Mouse (Mus musculus) spleen, adult 2 months (tissue): ENCODE results near the gene Gstp1.

Source experiments
- CTCF ChIP-seq: fragments of 200-500 bp; IDR thresholded peaks from 2 replicates; pipeline ENCODE4 v1.5.1; 2011; ENCODE audit warnings: mild to moderate bottlenecking, inconsistent platforms; ENCODE audit not compliant: insufficient read depth, insufficient read length, insufficient replicate concordance; ENCODE audit errors: extremely low read depth
- POLR2A ChIP-seq: fragments of 200-500 bp; IDR thresholded peaks from 2 replicates; pipeline ENCODE4 v1.6.1; 2011; ENCODE audit warnings: low read depth, low read length, inconsistent platforms

GRCm38 (mm10) chr19:4083826-4084225 is 46.0 kb upstream of the Gstp1 start:
- TF ChIP-seq CTCF (no peak), POLR2A (no peak)
